Mouse (Mus musculus) CH12.LX (cell line): ENCODE measurements around the gene Tada3. TPM values are rescaled to one million over a fixed set of nuclear protein-coding genes. Genes with fewer than 3 reads are reported as not detected.
"Not testable (repeated sequence)": the region's sequence is repeated elsewhere in the genome, so short reads cannot be mapped to it uniquely, and the experiment has no call there.

ENCODE experiments used
- DNase-seq: peaks from one replicate; pipeline ENCODE4 v3.0.0-alpha.2; 2013; ENCODE audit errors: extremely low read depth
- H3K27ac ChIP-seq: 2 replicates; pipeline ENCODE4 v1.5.1; 2012; ENCODE audit warnings: low read depth, mild to moderate bottlenecking, control low read depth, moderate library complexity; ENCODE audit not compliant: insufficient read depth
- H3K27me3 ChIP-seq: replicated peaks from 2 replicates; pipeline ENCODE3; 2012; ENCODE audit warnings: inconsistent platforms
- H3K36me3 ChIP-seq, 2 experiments: replicated peaks in 1 of 2; 2 replicates each; pipeline versions ENCODE3 to v1.6.1; 2012; ENCODE audit warnings: inconsistent platforms in 1 of 2, low read length in 1 of 2, mild to moderate bottlenecking in 1 of 2, mixed read lengths in 1 of 2, moderate library complexity in 1 of 2; ENCODE audit not compliant: control insufficient read depth in 1 of 2, insufficient read depth in 1 of 2
- H3K4me1 ChIP-seq, 2 experiments: 2 replicates each; pipeline ENCODE4 v1.6.1; 2012; ENCODE audit warnings: inconsistent platforms in 1 of 2, moderate library complexity in 1 of 2; ENCODE audit not compliant: insufficient read depth in 2 of 2, control insufficient read depth in 1 of 2
- H3K4me2 ChIP-seq: 2 replicates; pipeline ENCODE4 v1.6.1; 2012; ENCODE audit warnings: low read depth, mild to moderate bottlenecking, control low read depth; ENCODE audit not compliant: poor library complexity, insufficient read depth, severe bottlenecking
- H3K4me3 ChIP-seq, 3 experiments: fragments of 150-350 bp in 1 of 3; sonication (generic) in 1 of 3; replicated peaks in 1 of 3; 2 replicates each; pipeline versions ENCODE3 to v1.5.1; 2011 to 2012; ENCODE audit warnings: low read depth in 2 of 3, low read length in 2 of 3, mild to moderate bottlenecking in 2 of 3, moderate library complexity in 2 of 3, control low read depth in 1 of 3, improper control_type of control experiment in 1 of 3, inconsistent platforms in 1 of 3, mixed read lengths in 1 of 3; ENCODE audit not compliant: poor library complexity in 1 of 3
- H3K79me2 ChIP-seq: replicated peaks from 2 replicates; pipeline ENCODE4 v1.6.1; 2012; ENCODE audit warnings: mild to moderate bottlenecking, moderate library complexity; ENCODE audit not compliant: control insufficient read depth, poor library complexity, insufficient read depth, severe bottlenecking; ENCODE audit errors: extremely low read depth
- H3K9ac ChIP-seq: 2 replicates; pipeline ENCODE4 v1.6.1; 2012; ENCODE audit warnings: low read depth, mild to moderate bottlenecking, control low read depth, moderate library complexity; ENCODE audit not compliant: insufficient read depth
- H3K9me3 ChIP-seq: replicated peaks from 2 replicates; pipeline ENCODE3; 2012; ENCODE audit warnings: low read length, inconsistent platforms, mixed read lengths
- ETS1 ChIP-seq: conservative IDR thresholded peaks from 2 replicates; pipeline ENCODE4 v1.6.1; 2012; ENCODE audit warnings: low read depth, mild to moderate bottlenecking, inconsistent platforms, low read length, improper control_type of control experiment, moderate library complexity
- NELFE ChIP-seq: IDR thresholded peaks from 2 replicates; pipeline ENCODE4 v1.6.1; 2011; ENCODE audit warnings: low read depth, low read length, improper control_type of control experiment
- POLR2AphosphoS2 ChIP-seq: IDR thresholded peaks from 2 replicates; pipeline ENCODE4 v1.6.1; 2011; ENCODE audit warnings: low read depth, low read length, improper control_type of control experiment
- UBTF ChIP-seq: IDR thresholded peaks from 2 replicates; pipeline ENCODE4 v1.6.1; 2012; ENCODE audit warnings: low read depth, mild to moderate bottlenecking, inconsistent platforms, low read length, improper control_type of control experiment, moderate library complexity
- ZKSCAN1 ChIP-seq: IDR thresholded peaks from 2 replicates; pipeline ENCODE4 v1.6.1; 2012; ENCODE audit warnings: low read depth, inconsistent platforms, low read length, improper control_type of control experiment, borderline replicate concordance
- dilution Hi-C: fragments of 300-500 bp; cut with MboI; formaldehyde crosslinking; loops from 2 replicates; pipeline ENCODE4 v1.14.3; 2020; ENCODE audit warnings: low sequenced_read_pairs; ENCODE audit not compliant: extremely low pct_unique_long_range_greater_than_20kb, extremely low pct_ligation_motif_present
- in situ Hi-C: fragments of 300-500 bp; cut with MboI; formaldehyde crosslinking; loops from 3 replicates; pipeline ENCODE4 v1.14.3; 2019; ENCODE audit warnings: low sequenced_read_pairs, low pct_ligation_motif_present, low pct_unique_long_range_greater_than_20kb, mixed read lengths
- polyA plus RNA-seq: library from polyadenylated mRNA; unstranded; fragments of >175 nt; gene quantifications from 2 replicates; pipeline ENCODE4 v1.2.1, GENCODE M21; 2012; ENCODE audit warnings: low read depth; ENCODE audit not compliant: insufficient read length
- total RNA-seq, 2 experiments: library from RNA; depleted of rRNA; stranded (reverse); fragments of 300-350 nt in 1 of 2; fragments of >200 nt in 1 of 2; gene quantifications; 2 replicates each; pipeline ENCODE4 v1.2.3; 2012 to 2014

The Tada3 gene
- total and polyA plus RNA-seq, 3 experiments = 7.2 to 28.2 (median 19.4) TPM

DNA sequence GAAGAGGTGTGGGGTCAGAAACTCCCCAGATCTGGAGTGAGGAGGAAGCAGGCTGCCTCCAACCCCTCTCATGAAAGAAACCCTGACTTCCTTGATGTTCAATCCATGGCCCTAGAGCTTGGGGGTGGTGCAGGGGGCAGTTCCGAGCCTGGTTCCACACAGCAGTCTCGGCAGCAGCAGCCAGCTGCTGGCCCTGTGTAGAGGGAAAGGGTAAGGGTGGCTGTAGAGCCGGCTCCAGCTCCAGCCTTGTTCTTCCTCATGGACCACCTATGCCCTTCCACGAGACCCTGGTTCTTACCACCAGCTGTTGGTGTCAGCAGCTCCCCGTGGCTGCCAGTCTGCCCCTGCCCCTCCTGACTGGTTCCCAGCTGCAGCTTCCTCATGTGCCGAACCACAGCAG lies 43.5 kb downstream of the Tada3 start:
- TF ChIP-seq ZKSCAN1 (no peak), ETS1 (no peak), UBTF (no peak)
- Histone ChIP-seq H3K27me3 (no peaks in the 10 kb centered on the region), H3K4me3 (no peak overlapping the region), H3K36me3 (peaks cover 47 to 62% of the 10 kb centered on the region in 2 experiments), H3K27ac (no peak overlapping the region), H3K79me2 (no peaks in the 10 kb centered on the region), H3K4me1 (peaks cover 5 to 21% of the 10 kb centered on the region in 2 experiments; a peak in 3 of 4 replicates), H3K9me3 (no peaks in the 10 kb centered on the region), H3K4me2 (no peak overlapping the region), H3K9ac (no peak overlapping the region)
- dilution Hi-C loops (no loop called here), in situ Hi-C loops (no loop called here)
- no peak for DNase-seq

- peaks cover 56 to 70% of the 10 kb centered on the region in 2 experiments for H3K36me3 ChIP-seq
- no peak overlapping the region for H3K9ac ChIP-seq
- no peaks in the 10 kb centered on the region for H3K27me3 ChIP-seq
- H3K4me2 ChIP-seq = no peak overlapping the region
- peaks cover 7 to 30% of the 10 kb centered on the region in 2 experiments; a peak in 3 of 4 replicates for H3K4me1 ChIP-seq
- no peaks in the 10 kb centered on the region for H3K9me3 ChIP-seq
- DNase-seq = no peak
- H3K27ac ChIP-seq = no peak overlapping the region
- H3K79me2 ChIP-seq = no peaks in the 10 kb centered on the region
- TF ChIP-seq NELFE (no peak), POLR2AphosphoS2 (no peak)
- no peak overlapping the region for H3K4me3 ChIP-seq
- dilution Hi-C loops = no loop called here
- in situ Hi-C loops = no loop called here
Measured at GRCm38 (mm10) chr6:113333137-113333950, 44.3 kb downstream of the Tada3 start.

- Histone ChIP-seq H3K4me1 (peaks cover 9 to 33% of the 10 kb centered on the region in 2 experiments; a peak in 3 of 4 replicates), H3K36me3 (peaks cover 57 to 72% of the 10 kb centered on the region in 2 experiments)
- H3K9me3 ChIP-seq, H3K4me2 ChIP-seq, dilution Hi-C loops, H3K4me3 ChIP-seq, H3K27ac ChIP-seq, DNase-seq, H3K79me2 ChIP-seq, in situ Hi-C loops, H3K27me3 ChIP-seq, H3K9ac ChIP-seq: not testable (repeated sequence)
Measured at GRCm38 (mm10) chr6:113332734-113333133, 44.9 kb downstream of the Tada3 start.
